Mouse (Mus musculus) testis, postnatal 10 days (tissue): ENCODE results near the gene Ppil6.

Source experiments
- DNase-seq: peaks from one replicate; pipeline ENCODE4 v3.0.0; 2021; ENCODE audit warnings: low spot score

The Ppil6 gene

GRCm38 (mm10) chr10:41525696-41526095, 35.5 kb downstream of the Ppil6 start:
- no peak for DNase-seq

DNA sequence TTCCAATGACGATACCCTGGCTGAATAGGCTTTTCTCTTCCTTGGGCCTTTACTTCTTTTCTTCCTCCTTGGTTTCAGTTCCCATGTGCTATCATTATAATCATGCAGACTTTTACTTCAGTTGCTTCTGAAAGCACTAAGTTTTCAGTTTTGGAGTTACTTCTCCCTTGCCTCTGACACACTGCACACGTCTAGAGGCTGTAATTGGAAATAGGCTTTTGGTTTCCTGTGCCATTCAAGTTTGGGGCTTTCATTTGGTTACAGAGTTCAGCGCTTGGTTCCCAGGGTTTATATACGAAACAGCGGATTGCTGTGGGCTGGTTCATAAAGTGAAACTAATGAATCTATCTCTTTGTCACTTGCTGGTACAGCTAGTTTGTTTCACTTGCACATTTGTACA, 39.7 kb downstream of the Ppil6 start:
- no peak for DNase-seq

DNA sequence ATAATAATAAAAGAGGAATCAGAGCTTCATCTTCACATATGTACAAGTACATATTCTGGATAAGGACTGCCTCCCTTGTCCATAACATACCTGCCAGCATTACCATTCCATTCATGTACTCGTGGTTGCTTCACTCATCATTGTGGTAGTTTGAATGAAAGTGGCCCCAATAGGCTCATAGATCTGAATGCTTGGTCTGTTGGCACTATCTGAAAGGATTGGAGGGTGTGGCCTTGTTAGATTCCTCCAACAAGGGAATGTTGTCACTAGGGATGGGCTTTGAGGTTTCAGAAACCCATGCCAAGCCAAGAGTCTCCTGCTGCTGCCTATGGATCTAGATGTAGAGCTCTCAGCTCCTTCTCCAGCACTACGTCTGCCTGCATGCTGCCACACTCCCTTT, 45.8 kb downstream of the Ppil6 start:
- no peak for DNase-seq

GRCm38 (mm10) chr10:41536714-41537113, 46.5 kb downstream of the Ppil6 start:
- DNase-seq, result no peak

DNA sequence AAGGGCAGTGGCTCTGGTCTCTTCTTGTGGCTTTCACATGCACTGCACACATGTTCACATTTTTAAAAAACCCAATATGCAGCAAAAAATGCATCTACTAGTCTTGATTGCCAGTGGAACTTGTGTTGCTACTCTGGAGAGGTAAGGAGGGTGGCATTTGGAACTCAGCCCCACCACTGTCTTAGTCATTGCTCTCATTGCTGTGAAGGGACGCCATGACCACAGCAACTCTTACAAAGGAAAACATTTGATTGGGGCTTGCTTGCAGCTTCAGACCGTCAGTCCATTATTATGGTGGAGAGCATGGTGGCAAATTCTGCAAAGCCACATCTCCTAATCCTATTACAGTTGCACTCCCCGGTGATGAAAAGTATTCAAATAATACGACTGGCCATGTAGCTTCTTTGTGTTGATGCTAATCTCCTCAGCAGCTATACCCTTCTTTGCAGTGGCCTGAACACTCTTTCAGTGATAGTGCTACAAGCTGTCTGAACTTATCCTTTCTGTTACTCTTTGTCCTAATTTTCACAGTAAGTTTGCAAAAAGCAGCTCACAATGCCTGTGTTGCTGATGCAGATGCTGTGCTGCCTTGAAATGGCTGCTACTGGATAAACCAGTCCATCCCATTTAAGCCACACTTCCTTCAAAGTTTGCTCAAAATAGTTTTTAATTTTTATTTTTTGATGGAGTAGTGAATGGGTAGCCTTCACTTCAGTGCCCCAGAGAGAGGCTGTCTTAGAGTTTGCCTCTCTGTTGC, 47.2 kb downstream of the Ppil6 start:
- DNase-seq, result no peak

- no peak for DNase-seq
Observed at GRCm38 (mm10) chr10:41537983-41538330, 47.7 kb downstream of the Ppil6 start.

- no peak for DNase-seq
Observed at GRCm38 (mm10) chr10:41538986-41539385, 48.7 kb downstream of the Ppil6 start.

- no peak for DNase-seq
Observed at GRCm38 (mm10) chr10:41542057-41542456, 51.8 kb downstream of the Ppil6 start.

- no peak for DNase-seq
Observed at GRCm38 (mm10) chr10:41543439-41543838, 53.2 kb downstream of the Ppil6 start.

GRCm38 (mm10) chr10:41543844-41544243, 53.6 kb downstream of the Ppil6 start:
- DNase-seq, result no peak

DNA sequence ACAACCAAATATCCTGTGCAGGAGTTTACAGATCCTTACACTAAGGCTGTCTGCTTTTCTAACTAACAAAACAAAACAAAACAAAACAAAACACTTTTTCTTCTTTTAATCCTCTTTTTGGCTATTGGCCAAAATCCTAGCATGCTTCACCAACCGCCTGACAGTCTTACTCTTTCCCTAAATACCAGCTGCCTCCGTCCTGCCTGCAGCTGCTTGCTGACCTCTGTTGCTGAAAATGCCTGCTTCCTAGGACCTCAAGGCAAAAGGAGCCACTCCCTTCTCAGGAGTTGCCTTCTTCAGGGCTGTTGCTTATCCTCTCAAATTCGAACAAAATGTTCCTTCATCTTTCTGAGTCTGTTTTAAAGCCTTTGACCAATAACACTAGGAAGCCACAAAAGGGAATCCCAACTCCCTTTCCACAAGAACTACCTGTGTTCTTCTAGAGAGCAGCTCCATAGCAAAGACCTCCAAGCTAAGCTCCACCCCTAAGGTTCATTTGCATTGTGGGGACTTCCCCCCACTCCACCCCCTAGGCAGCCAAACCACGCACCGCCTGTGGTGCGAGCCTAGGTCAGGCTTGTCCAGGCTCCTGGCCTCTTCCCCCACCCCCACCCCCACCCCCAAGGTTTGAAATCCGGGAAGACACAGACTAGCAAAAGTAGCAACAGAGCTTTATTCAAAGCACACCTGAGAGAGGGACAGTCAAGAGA, 54.4 kb downstream of the Ppil6 start:
- no peak for DNase-seq

- DNase-seq, result no peak
Observed at GRCm38 (mm10) chr10:41545224-41545755, 55.1 kb downstream of the Ppil6 start.

- peak; percentile 46 for DNase-seq
Observed at GRCm38 (mm10) chr10:41546396-41547165, 56.3 kb downstream of the Ppil6 start.

DNA sequence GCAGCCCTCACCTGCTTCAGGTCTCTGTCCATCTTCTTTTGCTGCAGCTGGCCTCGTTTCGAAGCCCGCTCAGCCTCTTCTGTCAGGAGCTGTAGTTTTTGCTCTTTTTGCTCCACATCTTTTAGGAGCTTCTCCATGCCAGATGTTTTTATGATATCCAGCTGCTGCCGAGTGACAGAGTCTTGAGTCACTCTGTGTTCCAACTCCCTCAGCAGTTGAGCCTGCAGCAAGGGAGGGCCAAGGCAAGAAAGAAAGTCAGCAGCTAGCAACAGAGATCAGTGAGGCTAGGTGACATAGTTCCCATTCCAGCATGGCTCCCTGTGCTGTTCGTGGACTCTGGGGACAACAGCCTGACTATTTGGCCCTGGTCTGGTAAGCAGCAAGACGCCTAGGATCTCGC, 60.5 kb downstream of the Ppil6 start:
- peak; percentile 39 for DNase-seq

GRCm38 (mm10) chr10:41552319-41552718, 62.1 kb downstream of the Ppil6 start:
- DNase-seq, result peak; percentile 31

DNA sequence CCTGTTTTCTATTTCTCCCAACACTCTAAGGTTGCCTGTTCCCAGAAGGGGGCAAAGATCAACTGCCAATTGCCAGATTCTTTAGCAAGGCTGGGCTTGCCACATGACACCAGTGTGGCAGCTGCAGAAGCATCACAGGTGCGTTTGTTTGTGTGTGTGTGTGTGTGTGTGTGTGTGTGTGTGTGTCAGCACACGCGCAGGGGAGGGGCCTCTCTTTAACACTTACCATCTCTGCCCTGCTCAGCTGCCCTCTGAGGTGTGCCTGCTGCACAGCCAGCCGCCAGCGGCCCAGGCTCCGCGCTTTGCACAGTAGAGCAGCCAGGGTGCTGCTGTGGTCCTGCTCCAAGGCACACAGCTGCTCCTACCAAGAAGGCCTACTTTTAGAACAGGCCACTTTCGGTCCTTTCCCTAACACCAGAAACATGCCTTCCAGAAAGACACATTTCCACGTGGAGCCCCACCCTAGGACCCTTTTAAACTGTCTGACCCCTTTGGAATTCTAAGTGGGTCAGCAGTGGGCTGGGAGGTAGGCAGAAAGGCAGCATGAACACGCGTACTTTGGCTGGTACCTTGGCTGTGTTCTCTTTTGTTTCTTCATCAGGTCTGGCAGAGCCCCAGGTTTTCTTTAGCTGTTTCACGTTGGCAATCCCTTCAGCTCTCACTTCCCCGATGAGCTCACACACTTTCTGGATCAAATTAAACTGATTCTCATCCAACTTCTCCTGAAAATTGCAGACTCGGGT, 62.8 kb downstream of the Ppil6 start:
- DNase-seq, result peak; percentile 44

- DNase-seq, result no peak
Observed at GRCm38 (mm10) chr10:41553711-41554110, 63.5 kb downstream of the Ppil6 start.

- no peak for DNase-seq
Observed at GRCm38 (mm10) chr10:41555081-41555480, 64.8 kb downstream of the Ppil6 start.

DNA sequence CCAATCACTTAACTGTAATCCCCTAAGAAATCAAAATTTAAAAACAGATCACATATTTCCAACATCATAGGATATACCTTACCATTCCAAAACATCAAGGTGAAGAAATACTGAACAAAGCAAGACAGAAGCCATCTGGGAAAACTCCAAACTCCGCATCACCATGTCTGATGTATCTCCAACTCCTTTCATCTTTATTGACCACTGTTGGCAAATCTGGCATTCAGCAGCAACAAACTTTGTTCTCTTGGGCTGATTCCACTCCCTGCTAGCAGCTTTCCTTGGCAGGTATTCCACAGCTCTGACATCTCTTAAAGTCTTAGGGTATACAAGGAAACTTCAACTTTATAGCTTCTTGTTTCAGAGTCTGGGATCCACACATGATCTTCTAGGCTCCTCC, 68.2 kb downstream of the Ppil6 start:
- DNase-seq, result no peak

DNA sequence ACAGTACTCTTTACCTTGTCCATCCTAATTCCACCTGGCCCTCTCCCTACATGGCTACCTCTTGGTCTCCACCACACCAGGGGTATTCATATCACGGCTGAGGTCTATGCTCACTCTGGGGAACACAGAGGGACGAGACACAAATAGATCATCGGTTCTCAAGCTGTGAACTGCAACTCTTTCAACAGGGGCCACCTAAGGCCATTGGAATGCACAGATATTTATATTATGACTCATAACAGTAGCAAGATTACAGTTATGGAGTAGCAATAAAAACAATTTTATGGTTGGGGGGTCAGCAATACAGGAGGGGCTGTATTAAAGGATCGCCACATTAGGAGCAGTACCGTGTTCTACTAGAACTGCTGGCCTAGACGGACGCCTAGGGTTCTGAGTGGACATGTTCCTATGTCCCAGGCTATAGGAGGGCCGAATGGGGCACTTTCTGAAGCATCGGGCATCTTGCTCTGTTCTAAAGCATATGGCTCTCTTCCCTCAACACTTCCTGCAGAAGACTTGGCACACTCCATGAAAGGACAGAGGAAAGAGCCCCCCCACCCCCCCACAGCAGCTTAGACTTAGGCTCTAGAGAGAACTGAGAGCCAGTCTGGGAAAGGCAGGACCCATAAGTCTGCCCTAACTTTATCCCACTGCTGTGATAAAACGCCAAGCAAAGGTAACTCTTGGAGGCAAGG, 71.6 kb downstream of the Ppil6 start:
- DNase-seq, result no peak
